Mouse (Mus musculus): ENCODE results near the gene Lrrfip1.

Gene Lrrfip1

DNA sequence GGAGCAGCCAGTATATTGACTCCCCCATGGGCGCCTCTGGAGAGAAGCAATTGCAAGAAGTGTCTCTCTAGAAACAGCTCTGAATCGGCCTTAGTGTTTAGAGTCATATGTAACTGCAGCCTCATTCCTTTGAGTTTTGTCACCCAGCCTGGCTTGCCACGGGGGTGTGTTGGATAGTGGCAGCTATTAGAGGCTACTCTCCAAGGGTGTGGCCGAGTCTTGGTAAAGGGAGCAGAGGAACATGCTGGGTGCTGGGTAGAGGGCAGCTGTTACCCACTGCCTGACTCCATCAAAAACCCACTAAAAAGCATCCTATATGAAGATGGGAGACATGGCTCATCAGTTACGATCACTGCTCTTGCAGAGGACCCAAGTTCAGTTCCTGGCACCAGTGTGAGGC is 24.7 kb downstream of the Lrrfip1 start:
- DNase-seq (ENCODE audit: low read depth, low spot score): no peak

DNA sequence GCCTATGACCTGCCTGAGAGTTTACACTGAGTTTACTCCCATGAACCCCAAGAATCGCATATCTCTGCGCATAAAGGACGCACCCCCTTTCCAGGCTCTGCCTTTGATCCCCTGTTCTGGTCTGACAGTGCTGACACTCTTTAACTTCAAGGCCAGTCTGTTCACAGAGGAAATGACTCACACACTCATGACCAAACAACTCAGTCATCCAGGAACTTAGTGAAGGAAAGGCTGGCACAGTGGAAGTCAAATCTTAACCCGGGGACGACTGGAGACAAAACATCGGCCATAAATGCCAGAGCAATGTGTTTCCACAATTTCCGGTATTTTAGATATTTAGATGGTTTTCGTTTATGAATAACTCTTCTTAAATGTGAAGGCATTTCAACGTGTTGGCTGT is 25.4 kb downstream of the Lrrfip1 start:
- DNase-seq (ENCODE audit: low read depth, low spot score): no peak

DNA sequence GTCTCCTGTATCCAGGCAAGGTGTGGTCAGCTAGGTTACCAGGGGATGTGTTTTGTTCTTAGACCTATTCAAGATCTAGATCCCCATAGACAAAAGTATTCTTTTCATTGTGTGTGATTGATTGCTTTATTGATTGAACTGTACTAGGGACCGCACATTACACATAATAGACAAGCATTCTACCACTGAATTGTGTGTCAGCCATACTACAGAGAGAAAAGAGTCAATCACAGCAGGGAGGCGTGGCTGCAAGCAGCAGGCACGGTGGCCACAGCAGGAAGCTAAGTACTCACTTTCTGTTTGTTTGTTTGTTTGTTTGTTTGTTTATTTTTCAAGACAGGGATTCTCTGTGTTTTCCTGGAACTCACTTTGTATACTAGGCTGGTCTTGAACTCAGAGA is 25.9 kb downstream of the Lrrfip1 start:
- no peak for DNase-seq (ENCODE audit: low read depth, low spot score)

DNA sequence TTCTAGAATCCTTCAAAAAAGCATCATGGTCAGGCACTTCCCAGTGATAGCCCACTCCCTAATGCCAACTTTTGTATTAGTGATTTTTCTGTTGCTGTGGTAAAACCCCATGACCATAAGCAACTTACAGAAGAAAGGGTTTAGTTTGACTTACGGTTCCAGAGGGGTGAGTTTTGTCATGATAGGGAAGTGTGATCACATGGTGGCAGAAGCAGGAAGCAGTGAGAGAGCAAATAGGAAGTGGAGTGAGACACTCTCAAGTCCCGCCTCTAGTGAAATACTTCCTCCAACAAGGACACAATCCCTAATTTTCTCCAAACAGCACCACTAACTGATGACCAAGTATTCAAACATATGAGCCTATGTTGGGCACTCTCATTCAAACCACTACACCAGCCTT is 28.4 kb downstream of the Lrrfip1 start:
- no peak for DNase-seq (ENCODE audit: low read depth, low spot score)

DNA sequence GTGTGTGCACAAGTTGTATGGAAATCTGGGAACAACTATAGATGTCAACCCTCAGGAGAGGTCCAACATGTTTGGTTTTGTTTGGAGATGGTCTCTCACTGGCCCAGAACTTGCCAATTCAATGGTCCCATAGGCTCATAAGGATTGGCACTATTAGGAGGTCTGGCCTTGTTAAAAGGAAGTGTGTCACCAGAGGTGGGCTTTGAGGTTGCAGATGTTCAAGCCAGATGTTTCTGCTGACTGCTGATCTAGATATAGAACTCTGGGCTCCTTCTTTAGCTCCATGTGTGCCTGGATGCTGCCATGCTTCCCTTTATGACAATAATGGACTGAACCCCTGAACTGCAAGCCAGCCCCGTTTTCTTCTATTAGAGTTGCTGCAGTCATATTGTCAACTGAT is 31.8 kb downstream of the Lrrfip1 start:
- DNase-seq (ENCODE audit: low read depth, low spot score): no peak

DNA sequence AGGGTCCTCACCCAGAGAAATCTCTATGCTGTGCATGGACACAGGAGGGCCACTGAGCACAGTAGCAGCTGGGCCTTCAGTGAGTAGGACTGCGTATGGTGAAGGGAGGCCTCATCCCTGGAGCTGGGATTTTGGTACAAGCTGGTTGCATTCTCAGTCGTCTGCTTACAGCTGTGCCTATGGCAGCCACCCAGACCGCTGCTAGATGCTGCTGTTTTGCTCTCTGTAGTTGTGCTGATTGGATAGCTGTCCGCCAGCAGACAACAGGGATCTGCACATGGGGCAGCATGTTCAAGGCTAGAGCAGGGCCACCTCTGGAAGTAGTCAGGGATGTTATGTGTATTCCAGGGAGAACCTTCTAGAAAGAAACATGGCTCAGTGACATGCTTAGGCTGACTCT is 33.0 kb downstream of the Lrrfip1 start:
- no peak for DNase-seq (ENCODE audit: low read depth, low spot score)

DNA sequence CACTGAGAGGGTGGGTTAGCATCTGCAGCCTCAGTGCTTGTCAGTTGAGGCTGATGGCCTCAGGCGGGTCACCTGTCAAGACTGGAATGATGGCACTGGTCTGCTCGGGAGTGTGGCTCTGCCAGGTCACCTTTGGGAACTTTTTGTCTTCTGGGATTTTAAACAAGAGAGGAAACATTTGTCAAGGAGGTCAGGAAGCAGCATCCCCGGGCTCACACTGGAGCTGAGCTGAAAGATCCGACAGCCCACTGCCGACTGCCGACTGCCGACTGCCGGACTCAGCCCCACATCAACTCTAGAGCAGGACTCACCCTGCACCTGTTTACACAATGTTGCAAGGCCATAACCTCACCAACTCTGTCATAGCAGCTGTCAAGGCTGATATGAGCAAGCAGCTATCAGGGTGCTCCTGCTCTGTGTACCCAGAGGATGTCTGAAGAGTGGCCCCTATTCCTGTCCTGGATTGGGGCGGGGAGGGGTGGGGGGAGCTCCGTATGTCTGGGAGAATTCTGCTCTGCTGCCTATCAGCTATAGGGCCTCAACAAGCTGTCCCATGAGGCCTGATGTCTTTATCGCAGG is 33.9 kb downstream of the Lrrfip1 start:
- DNase-seq (ENCODE audit: low read depth, low spot score): no peak

DNA sequence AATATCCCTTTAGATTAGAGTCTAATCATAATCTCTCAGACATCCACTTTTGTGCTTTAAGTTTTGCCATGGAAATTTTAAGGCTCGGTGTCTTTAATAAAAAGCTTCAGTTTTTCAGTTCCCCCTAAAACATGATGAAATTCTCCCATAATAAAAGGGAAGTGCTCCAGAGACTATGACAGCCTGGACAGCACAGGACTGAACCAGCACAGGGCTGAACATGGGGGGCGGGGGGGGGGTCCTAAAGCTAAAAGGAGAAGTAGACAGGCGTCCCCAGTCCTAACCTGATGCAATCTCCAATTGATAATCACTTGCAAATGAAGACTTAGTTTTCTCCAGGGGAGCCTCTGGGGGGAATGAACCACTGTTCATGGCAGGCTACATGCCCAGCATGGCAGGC is 36.0 kb downstream of the Lrrfip1 start:
- no peak for DNase-seq (ENCODE audit: low read depth, low spot score)

DNA sequence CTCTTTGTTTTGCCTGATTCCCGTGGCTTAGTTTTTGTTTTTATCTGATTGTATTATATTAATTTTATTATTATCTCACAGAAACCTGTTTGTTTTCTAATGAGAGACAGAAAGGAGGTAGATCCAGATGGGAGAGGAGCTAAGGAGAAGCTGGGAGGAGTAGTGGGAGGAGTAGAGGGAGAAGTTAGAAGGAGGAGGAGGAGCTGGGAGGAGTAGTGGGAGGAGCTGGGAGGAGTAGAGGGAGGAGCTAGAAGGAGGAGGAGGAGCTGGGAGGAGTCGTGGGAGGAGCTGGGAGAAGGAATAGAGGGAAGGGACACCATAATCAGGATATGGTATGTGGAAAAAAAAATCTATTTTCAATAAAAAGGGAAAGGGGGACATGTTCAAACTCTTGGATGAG is 36.7 kb downstream of the Lrrfip1 start:
- DNase-seq (ENCODE audit: low read depth, low spot score): no peak

DNA sequence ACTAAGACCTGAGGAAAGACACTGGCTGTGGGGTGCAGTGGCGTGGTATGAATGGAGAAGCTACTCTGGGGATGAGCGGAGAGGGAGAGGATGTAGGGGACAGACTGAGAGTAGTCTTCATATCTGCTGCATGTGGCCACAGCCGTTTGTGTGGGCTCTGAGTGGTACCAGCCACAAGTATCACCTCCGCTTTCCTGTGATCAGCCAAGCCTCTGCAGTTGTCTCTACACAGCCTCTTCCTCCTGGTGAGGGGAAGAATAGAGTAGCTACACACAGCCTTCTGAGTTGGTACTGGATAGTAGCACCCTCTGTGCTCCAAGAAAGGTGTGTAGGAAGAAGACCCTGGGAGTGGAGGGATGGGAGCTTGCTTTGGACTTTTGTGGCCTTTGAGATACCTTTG is 38.7 kb downstream of the Lrrfip1 start:
- no peak for DNase-seq (ENCODE audit: low read depth, low spot score)

DNA sequence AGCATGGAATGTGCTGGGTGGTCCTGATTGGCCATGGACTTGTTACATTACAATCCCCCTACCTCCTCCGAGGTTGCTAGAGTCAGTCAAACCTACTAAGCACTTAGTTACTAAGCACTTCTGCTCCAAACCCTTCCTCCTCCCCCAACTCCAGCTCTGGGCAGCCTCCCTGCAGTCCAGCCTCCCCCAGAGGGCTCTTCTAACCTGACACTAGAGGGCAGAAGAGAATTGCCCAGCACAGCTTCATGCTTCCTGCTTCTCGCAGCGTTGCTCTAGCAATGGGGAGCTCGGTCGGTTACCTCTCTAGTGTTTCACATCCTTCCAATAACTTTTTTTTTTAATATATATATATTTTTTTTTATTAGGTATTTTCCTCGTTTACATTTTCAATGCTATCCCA is 39.5 kb downstream of the Lrrfip1 start:
- DNase-seq (ENCODE audit: low read depth, low spot score): peak; percentile 76

DNA sequence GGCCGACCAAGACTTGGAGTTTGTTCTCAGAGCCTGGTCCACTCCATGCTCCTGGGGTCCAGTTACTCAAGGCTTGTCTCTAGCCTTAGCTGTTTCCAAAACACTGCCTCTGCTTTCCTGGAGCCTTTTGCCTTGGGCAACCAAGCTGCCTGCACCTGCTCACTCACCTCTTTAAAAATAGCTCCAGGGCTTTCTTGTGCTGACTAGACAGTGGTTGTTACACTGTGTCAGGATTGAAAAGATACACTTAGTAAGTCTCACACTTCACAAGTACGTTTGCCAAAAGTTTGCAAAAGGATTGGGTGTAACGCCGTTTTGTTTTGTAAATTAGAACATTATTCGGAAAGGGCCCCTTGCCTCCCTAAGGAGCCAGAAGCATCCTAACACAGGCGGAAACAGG is 40.0 kb downstream of the Lrrfip1 start:
- no peak for DNase-seq (ENCODE audit: low read depth, low spot score)

DNA sequence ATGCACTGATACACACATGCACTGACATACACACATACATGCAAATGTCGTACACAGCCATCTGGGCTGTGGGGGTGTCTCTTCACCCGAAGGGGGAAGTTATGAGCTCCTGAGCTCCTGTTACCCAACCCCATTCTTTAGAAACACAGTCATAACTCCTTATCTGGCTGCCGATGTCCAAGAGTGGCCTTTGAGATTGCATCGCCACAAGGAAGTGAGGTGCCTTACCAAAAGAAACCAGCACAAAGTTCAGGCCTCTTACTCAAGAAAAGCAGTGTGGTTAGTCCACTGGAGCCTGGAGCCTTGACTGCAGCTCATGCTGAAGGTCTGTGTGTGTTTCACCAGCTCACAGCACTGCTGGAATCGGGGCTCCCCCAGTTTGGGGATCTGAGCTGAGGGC is 43.1 kb downstream of the Lrrfip1 start:
- DNase-seq (ENCODE audit: low read depth, low spot score): no peak

DNA sequence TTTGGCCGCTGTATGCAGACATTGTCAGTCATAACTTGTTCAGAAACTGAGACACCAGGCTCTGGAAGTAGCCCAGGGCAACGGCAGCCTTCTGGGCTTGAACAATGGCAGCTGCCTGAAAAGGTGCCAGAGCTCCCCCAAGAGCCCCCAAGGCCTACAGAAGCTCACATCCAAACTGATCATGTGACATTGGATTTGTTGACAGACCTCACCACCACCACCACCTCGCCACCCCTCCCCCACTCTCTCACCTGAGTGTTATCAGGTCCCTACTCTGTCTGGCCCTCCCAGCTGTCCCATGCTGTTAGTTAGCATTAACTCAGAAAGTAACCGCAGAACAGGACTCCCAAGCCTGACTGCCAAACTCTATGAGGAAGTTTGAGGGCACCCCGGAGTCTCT is 44.7 kb downstream of the Lrrfip1 start:
- no peak for DNase-seq (ENCODE audit: low read depth, low spot score)

DNA sequence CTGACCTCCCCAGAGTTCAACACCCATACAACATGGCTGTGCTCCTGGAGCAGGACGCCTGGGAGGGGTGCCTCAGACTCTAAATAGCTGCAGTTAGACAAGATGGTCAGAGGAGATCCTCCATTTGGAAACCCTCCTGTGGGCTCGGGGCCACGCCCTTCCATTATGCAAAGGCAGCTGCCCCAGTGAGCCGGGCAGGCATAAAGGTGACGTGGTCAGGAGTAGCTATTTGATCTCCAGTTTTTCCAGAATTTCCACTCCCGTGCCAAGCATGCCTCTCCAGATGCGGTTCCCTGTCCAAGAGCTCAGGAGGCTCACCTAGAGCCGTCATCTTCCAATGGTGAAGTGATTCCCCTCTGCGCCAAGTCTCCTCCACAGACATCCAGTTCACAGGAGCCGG is 45.6 kb downstream of the Lrrfip1 start:
- no peak for DNase-seq (ENCODE audit: low read depth, low spot score)

DNA sequence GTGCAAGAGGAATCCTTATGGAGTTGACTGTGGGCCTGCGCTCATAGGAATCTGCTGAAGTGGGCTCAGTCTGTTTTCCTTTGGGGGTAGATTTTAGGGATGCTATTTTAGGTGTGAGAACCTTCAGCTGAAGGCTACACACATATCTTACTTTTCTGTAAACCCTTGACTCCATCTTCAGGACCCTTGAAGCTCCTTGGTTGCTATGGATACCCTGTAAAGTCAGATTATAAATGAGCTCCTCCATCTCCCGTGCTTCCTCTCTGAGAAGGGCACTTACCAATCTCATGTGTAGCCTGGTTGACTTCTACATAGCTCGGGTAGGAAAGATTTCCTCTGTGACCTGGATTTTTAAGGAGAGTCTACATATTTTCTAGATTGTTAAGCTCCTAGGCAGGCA is 46.1 kb downstream of the Lrrfip1 start:
- DNase-seq (ENCODE audit: low read depth, low spot score): no peak

DNA sequence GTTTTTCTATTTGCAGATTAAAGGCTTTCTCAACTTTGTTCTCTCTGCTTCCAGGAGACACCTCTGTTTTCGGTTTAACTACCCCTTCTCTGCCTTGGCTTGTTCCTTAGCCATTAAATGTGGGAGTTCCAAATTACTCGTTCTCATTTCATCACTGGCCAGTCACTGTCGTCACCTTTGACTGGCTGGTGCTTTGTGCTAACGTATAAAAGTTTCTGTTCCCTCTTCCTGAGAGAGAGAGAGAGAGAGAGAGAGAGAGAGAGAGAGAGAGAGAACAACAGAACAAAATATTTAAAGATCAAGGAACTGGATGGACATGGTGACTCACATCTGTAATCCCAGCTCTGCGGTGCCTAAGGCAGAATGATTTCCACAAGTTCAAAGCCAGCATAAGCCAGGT is 47.7 kb downstream of the Lrrfip1 start:
- DNase-seq (ENCODE audit: low read depth, low spot score): no peak

DNA sequence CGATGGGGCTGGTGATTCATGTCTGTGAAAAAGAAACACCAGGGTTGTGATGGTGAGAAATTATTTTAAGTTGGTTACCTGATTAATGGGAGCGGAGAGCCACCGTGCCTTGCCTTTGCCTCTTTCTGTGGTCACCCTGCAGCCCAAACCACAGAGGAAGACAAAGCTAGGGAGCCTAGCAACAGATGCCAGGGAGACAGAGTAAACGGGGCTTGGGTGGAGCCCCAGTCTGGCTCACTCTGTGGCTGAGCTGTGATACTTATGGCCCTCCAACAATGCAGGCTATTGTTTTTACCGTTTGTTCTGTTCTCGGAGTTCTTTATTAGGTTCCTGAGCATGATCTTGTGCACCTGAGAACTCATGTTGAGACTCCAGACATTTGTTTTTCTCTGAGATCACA is 50.8 kb downstream of the Lrrfip1 start:
- peak; percentile 51 for DNase-seq (ENCODE audit: low read depth, low spot score)

DNA sequence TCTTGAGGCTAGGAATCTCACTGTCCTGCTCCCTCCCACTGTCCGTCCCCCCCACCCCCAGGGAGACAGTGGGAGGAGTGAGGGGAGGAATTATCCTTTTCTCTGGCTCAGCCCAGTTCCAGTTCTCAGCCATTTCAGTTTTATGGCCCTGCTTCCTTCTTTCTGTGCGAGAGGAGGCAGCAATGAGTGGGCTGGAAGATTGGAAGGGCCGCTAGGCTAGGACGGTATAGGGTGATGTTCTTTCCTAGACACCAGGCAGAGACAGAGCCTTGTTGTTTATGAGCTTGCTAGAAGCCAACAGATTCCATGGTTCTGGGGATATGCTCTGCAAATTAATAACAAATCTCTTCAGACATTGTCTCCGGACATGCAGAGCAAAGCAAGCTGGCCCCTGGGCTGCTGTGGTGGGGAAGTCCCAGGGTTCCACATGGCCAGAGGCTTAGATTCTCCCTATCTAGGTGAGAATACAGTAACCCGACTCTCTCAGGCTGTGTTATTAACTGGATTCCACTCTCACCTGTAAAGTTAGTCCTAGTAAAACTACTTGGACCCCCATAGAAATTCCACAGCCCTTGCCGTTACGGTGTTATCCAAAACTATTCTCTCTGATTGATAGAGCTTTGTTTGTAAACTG is 53.0 kb downstream of the Lrrfip1 start:
- no peak for DNase-seq (ENCODE audit: low read depth, low spot score)

DNA sequence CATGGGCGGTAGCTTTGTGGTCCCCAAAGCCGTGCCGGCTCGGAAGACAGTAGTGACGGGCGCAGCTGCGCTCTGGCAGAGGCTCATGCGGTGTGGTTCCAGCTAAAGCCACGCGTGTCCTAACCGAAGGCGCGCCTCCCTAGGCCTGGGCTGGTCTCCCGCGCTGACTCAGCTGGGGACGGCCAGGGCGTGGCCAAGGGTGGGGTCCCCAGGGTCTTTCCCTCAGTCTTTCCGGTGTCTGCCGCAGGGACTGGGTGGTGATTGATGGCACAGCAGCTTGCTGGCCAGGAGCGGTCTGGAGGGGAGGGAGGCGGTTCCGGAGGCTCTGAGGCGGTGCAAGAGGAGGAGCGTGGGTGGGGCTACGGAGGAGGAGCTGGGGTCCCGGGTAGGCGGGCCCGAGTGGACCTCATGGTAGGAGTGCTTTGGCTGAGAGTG is 54.2 kb downstream of the Lrrfip1 start:
- DNase-seq (ENCODE audit: low read depth, low spot score): peak; percentile 94

DNA sequence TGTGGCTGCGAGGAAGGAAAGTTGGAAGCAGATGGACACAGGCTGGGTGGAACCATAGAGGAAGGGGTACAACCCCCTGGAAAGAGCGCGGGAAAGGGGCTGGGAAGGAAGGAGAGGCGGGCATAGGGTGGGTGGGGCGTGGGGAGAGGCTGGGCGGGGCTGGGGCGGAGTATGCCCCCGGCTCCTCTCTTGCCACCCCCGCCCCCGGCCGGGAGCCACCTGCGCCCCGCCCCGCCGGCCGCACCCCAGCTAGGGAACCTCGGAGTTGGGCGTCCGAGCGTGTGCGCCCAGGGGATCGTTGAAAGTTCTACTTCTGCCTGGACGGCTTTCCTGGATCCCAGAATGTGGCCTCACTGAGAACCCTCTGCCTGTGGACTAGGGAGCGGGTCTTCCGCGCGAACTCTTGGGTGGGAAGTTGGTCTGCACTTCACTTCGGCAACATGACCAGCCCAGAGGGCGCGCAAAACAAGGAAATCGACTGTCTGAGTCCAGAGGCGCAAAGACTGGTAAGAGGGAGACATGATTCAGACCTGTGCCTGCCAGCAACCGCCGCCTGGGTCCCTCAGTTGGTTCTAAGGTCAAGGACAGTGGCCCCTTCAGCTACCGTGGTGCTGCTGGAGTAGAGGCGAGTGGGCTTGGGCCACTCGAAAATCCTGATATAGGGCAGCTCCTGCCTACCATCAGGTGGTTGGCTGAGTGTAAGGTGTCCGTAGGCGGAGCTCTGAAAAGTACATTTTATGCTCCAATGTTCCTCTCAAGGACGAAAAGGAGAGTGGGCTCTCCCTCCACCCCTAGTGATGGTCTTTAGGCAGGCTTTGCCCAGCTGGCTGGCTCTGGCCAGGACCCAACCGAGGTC is 54.9 kb downstream of the Lrrfip1 start:
- peak; percentile 88 for DNase-seq (ENCODE audit: low read depth, low spot score)

DNA sequence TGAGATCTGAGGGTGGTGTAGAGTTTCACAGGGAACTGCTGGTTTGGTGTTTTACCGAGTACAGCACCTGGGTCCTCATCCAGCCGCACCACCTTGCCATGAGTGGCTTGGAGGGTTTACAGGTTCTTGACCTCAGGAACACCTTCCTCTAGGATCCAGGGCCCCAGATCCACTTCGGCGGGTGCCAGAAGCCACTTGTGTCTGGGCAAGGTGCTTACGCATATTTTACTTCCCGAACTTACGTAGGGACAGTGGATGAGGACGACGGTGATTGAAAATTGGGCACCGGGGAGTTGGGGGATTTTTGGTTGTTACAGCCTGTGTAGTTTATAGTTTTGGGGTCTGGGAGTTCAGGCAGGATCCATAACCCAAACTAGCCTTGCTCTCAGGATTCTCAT is 55.5 kb downstream of the Lrrfip1 start:
- DNase-seq (ENCODE audit: low read depth, low spot score): no peak

DNA sequence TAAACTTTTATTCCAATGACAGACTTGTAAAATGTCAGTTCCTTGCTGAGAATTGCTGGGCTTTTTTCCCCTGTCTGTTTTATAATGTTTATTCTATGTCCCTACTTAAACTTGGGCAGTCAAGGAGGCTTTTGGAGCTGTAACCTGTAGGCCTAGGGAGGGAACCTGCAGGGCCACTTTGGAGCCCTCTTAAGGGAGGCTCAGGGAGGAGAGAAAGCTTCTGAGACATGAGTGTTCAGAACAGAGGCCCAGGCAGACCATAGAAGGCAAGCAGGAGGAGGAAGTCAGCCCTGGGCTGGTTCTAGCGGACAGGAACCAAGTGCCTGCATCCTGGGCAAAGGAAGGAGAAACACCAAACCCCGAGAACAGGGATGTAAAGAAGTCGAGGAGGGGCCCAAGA is 56.3 kb downstream of the Lrrfip1 start:
- DNase-seq (ENCODE audit: low read depth, low spot score): peak; percentile 51

Measured in CD4-positive helper T cell, adult 2 months (primary cell).